Mouse (Mus musculus): Measurements from ENCODE around the gene Acvr1c.

DNA sequence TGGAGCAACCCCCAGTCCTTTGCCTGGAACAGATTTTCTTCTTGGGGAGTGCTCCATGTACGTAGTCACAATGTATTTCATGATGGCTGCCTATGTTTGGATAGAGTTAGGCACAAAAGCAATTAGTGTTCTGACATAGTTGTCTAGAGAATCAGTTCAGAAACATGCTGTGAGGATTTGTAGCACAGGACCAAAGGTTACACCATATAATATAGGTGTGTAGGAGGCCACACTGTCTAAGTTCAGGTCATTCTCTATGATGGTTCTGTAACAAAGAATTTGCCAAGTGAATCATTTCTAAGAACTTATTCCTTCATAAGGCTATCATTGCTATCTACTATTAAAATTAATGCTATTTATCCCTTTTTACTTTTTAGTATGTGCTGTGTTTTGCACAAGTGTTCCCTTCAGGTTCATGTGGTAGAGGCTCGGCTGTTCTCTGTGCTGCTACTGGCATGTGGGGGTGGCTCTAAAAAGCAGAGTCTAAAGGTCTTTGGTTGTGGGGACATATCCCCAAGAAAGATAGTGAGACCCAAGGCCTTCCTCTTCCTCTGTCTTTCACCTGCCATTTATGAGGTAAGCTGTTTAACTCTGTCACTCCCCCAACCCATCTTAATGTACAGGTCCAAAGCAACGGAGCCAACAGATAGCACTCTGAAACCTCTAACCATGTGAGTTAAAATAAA lies 3.8 kb upstream of the Acvr1c start:
- TF ChIP-seq CTCF (IDR thresholded peaks at IDR 0.05; ENCODE audit: low read depth, low read length) (no peak), POLR2A (IDR thresholded peaks at IDR 0.05; ENCODE audit: borderline replicate concordance, low read depth, low read length) (no peak)

Data from bone marrow macrophage, adult 2 months (primary cell).